Mouse (Mus musculus): Measurements from ENCODE around the gene Cd63.

Gene Cd63

DNA sequence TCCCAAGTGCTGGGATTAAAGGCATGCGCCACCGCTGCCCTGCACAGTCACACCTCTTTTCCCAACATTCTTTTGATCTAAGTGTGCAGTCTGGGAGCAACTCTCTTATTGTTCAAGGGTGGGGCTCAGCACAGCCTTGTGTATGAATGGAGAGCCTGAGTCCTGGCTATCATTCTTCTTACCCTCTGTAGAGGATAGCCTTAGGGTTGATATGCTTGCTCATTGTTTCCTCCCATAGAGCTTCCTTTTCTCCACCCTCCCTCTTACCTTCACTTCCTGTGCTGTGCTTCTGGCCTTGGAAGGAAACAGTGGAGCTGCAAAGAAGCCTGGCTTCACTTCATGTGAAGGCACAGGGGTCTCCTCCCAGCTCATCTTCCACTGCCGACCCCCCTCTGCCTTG is at the start of gene Cd63:
TSS of gene Cd63 (plus strand) at position 292 of the 400 bp plus-strand sequence.
- in situ Hi-C loops (cut with MboI, MseI), result no loop called here

GRCm38 (mm10) chr10:128861176-128861575 is 39.6 kb upstream of the Cd63 start:
- in situ Hi-C loops (cut with MboI, MseI), result no loop called here

DNA sequence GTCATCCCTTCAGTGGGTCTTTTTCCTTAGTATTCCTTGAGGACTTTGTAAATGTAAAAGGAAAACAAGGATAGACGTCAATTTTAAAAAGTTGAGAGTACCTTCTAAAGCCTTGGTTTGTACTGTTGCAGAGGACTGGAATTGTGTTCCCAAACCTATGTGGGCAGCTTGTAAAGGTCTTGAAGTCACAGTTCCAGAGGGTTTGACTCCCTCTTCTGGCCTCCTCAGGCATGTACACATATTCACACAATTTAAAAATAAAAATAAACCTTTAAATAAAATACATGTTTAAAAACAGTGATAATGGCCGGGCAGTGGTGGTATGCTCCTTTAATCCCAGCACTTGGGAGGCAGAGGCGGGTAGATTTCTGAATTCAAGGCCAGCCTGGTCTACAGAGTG is 34.7 kb upstream of the Cd63 start:
- in situ Hi-C loops (cut with MboI, MseI), result no loop called here

DNA sequence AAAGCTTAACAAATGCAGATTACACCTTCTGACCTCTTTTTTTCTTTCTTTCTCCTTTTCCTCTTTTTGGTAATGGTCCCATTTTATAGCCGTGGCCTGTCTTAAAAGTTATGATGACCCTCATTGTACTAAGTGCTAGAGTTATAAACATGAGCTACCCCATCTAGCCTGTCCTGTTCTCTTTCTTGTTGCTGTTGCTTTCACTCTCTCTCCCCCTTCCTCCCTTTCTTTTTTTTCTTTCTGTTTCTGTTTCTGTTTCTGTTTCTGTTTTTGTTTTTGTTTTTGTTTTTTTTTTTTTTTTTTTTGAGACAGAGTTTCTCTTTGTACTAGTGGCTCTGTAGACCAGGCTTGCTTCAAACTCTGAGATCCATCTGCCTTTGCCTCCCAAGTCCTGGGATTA is 34.3 kb upstream of the Cd63 start:
- in situ Hi-C loops (cut with MboI, MseI), result no loop called here

DNA sequence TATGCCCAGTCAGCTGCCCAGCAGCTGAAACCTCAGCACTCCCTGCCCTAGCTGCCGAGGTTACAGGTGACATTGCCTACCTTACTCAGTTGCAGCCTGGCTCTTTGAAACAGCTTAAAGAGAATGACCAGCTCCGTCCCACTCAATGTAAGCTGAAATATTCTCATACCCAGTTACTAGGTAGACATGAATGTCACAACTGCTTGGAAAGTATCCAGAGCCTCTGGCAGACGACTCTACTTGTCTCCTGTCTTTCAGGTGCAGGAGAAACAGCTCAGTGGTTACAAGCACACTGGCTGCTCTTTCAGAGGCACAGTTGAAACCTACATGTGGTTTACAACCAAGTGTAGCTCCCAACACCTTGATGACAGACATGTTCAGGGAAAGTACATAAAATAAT is 30.4 kb upstream of the Cd63 start:
- in situ Hi-C loops (cut with MboI, MseI), result no loop called here

DNA sequence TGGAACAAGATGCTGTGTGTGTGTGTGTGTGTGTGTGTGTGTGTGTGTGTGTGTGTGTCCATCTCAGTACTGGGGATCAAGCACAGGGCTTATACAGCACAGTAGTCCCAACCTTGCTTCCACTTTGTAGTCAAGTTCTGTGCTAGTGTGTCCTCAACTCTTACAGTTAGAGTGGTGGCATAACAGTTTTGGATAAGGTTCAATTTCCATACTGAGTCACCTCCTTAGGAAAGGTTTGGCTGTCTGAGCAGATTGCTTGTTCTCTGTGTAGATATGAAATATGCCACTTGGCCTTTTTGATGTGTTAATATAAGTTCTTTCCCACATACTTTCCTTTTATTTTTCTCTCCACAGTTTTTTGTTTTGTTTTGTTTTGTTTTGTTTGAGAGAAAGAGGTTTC is 22.5 kb upstream of the Cd63 start:
- in situ Hi-C loops (cut with MboI, MseI), result no loop called here

- in situ Hi-C loops (cut with MboI, MseI), result no loop called here
Measured at GRCm38 (mm10) chr10:128878811-128879210, 22.0 kb upstream of the Cd63 start.

DNA sequence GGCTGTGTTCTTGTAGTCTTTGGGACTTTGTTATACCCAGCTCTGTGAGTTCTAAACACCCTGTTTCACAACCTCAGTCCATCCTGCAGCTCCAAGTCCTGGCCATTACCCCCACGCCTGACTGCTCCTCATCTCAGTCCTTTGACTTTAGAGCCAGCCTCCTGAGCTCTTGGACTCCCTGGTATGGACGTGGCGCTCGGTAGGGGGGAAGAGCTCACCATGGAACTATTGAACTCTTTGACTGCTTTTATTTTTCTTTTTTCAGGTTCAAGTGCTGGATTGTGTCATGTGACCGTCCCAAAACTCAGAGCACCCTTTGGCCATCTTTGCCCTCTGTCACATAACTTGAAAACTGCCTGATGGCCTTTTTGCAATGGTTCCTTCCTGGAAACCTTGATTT is 18.7 kb upstream of the Cd63 start:
- in situ Hi-C loops (cut with MboI, MseI), result no loop called here

DNA sequence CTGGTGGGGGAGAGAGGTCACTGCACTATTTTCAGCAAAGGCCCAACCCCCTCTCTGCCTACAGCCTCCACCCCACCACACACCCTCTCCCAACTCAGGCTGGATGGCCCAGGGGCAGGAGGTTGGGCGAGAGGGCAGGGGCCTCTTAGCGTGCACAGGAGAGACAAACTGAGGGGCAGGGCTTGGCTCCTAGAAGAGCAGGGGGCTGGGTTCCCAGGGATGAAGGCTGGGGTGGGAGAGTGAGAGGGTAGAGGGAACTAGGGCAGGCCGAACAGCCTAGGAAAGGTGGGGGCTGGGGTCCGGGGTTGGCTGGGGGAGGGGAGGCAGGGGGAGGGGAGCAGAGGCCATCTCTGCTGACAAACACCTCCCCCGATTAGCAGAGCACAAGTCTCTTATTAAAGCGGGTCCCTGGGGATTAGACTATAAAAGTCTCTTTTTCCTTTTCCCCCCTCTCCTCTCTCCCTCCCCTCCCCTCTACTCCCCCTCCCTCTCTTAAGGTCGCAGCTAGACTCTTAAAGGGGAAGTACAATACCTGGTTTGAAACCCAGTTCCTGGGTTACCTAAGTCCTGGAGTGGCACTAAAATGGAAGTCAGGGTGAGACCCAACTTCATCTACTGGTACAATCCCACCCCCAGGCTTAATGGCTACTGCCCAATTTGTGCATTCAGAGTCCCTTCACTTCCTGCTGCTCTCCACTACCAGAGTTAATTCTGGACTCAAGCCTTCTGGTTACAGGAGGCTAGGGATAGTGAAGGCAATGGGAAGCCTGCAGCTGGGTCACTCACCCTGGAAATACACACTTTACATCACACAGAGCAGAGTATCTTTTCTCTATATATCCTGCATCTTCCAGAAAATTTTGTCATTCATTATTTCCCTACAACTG is 11.6 kb upstream of the Cd63 start:
- in situ Hi-C loops (cut with MboI, MseI), result no loop called here

GRCm38 (mm10) chr10:128889846-128890245 is 10.9 kb upstream of the Cd63 start:
- in situ Hi-C loops (cut with MboI, MseI), result loop anchor here (10.0 kb wide), 1 partner anchor 45 kb away; no protein-coding TSS in a partner anchor

DNA sequence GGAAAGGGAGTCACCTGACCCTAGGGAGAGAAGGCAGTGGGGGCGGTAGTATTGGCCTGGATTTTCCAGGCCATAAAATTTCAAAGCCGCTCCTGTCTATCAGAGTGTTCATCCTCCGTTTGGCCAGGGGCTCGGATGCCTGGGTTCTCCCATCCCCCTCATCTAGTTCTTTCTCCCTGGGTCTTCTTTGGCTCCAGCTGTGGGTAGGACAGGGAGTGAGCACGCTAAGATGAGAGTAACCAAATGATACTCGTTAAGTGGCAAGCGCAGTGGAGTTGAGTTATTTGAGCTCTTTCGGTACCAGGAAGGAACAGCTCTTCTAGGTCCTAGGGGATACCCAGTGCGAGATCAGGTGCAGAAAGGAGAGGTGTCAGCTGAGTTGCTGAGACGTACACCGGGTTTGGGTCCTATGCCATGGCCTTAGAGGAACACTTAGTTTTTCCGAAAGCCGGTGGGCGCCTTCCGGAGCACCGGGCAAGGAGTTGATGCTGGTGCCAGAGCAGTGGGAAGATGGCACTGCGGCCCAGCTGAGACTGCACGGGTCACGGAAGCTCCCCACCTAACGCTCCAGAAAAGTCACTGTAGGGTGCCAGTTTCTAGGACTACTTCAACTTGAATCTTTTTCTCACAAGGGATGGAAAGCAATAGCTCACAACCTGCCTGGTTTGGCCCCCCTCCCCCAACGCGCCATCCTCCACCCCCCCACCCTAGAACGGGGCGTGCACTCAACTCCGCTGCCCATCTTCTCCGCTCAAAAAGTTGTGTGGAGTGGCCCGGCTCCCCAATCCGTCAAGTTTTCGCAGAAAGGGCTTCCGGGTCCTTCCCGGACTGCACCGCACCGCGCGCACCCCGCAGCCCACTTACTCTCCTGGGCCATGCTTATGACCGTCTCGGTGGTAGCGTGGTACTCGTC is 10.2 kb upstream of the Cd63 start:
- in situ Hi-C loops (cut with MboI, MseI), result loop anchor here (10.0 kb wide), 1 partner anchor 46 kb away; no protein-coding TSS in a partner anchor

DNA sequence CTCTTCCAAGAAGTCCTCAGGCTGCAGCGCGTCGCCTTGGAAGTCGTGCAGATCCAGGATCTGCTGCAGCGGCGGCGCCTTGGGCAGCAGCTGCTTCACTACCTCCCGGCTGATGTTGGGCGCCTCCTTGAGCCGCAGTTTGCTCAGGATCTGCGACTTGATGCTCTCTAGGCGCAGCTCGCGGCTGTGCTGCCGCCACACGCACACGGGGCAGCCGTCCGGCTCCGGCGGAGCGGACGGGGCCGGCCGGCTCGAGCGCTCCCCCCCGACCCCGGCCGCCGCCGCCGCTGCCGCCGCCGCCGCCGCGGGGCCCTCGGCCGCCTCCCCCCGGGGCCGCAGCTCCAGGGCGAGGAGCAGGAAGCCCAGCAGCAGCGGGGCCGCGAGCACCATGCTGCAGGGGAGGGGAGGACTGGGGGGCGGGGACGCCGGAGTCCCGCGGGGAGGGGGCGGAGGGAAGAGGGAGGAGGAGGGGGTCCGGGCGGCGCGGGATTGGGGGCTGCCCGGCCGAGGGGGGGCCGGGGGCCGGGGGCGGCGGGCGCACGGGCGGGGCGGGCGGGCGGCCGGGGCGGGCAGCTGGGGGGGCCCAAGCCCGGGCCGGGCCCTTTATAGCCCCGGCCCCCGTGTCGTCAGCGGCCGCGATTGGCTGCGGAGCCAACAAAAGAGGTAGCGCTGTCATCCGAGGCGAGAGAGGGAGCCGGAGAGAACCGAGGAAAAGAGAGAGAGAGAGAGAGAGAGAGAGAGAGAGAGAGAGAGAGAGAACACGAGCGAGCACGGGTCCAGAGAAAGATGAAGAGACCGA is 9.3 kb upstream of the Cd63 start, which contains the start of gene Gdf11:
TSS of gene Gdf11 (minus strand) at position 423 of the 799 bp plus-strand sequence.
- in situ Hi-C loops (cut with MboI, MseI), result loop anchor here (10.0 kb wide), 1 partner anchor 47 kb away; no protein-coding TSS in a partner anchor

DNA sequence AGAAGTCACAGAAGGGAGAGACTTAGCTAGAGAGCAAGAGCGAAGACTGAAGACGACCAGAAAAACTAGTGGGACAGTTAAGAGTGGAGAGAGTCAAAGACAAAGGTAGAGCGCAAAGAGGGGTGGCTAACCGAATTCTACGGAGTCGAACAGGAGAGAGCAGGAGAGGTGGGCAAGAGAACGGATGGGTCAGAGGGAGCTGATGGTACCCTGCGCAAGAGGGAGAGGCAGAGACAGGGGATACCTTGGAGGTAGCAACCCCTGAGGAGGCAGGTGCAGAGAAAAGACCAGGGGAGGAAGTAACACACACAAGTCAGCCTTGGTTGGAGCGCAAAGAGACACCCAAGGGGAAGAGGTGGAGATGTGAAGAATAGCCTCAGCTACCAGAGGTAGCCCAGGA is 8.5 kb upstream of the Cd63 start:
- in situ Hi-C loops (cut with MboI, MseI), result loop anchor here (10.0 kb wide), 1 partner anchor 47 kb away; no protein-coding TSS in a partner anchor

- in situ Hi-C loops (cut with MboI, MseI), result loop anchor here (5.0 to 10.0 kb wide), 2 partner anchors 51 to 118 kb away; no protein-coding TSS in a partner anchor
Measured at GRCm38 (mm10) chr10:128895437-128895836, 5.4 kb upstream of the Cd63 start.

- in situ Hi-C loops (cut with MboI, MseI), result loop anchor here (5.0 to 10.0 kb wide), 2 partner anchors 51 to 119 kb away; no protein-coding TSS in a partner anchor
Measured at GRCm38 (mm10) chr10:128895952-128896693, 4.7 kb upstream of the Cd63 start.

- in situ Hi-C loops (cut with MboI, MseI), result loop anchor here (5.0 to 10.0 kb wide), 2 partner anchors 52 to 120 kb away; no protein-coding TSS in a partner anchor
Measured at GRCm38 (mm10) chr10:128896807-128897206, 4.0 kb upstream of the Cd63 start.

GRCm38 (mm10) chr10:128897501-128897900 is 3.3 kb upstream of the Cd63 start:
- in situ Hi-C loops (cut with MboI, MseI), result loop anchor here (5.0 to 10.0 kb wide), 2 partner anchors 53 to 120 kb away; no protein-coding TSS in a partner anchor

- in situ Hi-C loops (cut with MboI, MseI), result loop anchor here (5.0 to 10.0 kb wide), 2 partner anchors 55 to 123 kb away; no protein-coding TSS in a partner anchor
Measured at GRCm38 (mm10) chr10:128899759-128900490, 864 bp upstream of the Cd63 start.

DNA sequence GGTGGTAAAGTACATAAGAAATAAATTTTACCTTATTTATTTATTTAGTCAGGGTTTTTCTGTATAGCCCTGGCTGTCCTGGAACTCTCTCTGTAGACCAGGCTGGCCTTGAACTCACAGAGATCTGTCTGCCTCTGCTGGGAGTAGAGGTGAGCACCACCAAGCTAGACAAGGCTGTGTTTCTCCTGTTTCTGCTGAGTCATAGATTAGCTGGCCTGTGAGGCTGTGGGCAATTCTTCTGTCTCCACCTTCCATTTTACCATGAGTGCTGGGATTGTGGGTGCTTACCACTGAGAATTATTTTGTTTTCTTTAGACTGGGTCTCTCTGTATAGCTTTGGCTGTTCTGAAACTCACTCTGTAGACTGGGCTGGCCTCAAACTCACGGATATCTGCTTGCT is 620 bp downstream of the Cd63 start:
- in situ Hi-C loops (cut with MboI, MseI), result no loop called here

All from T-helper 1 cell (primary cell).